Mouse (Mus musculus): ENCODE results near the gene Smcr8.

- TF ChIP-seq CTCF (IDR thresholded peaks at IDR 0.05): no peak
- TF ChIP-seq EP300 (IDR thresholded peaks at IDR 0.05): no peak
These were observed 32.2 kb downstream of the Smcr8 start for GRCm38 (mm10) chr11:60809546-60809945.
